Mouse (Mus musculus): ENCODE results near the gene Col26a1.
"Not testable (repeated sequence)": the region's sequence is repeated elsewhere in the genome, so short reads cannot be mapped to it uniquely, and the experiment has no call there.

Gene Col26a1

GRCm38 (mm10) chr5:136806379-136807056, 76.5 kb downstream of the Col26a1 start:
- no peak for DNase-seq

- DNase-seq: no peak
Measured at GRCm38 (mm10) chr5:136805019-136805418, 78.0 kb downstream of the Col26a1 start.

GRCm38 (mm10) chr5:136804246-136804645, 78.8 kb downstream of the Col26a1 start:
- DNase-seq: no peak

GRCm38 (mm10) chr5:136802732-136803131, 80.3 kb downstream of the Col26a1 start:
- no peak for DNase-seq

GRCm38 (mm10) chr5:136796917-136797316, 86.1 kb downstream of the Col26a1 start:
- no peak for DNase-seq

- no peak for DNase-seq
Measured at GRCm38 (mm10) chr5:136793807-136794206, 89.2 kb downstream of the Col26a1 start.

GRCm38 (mm10) chr5:136792541-136792940, 90.5 kb downstream of the Col26a1 start:
- no peak for DNase-seq

GRCm38 (mm10) chr5:136791204-136791603, 91.8 kb downstream of the Col26a1 start:
- DNase-seq: no peak

GRCm38 (mm10) chr5:136790570-136791196, 92.3 kb downstream of the Col26a1 start:
- peak; percentile 70 for DNase-seq

GRCm38 (mm10) chr5:136784531-136784930, 98.5 kb downstream of the Col26a1 start:
- DNase-seq: no peak

- no peak for DNase-seq
Measured at GRCm38 (mm10) chr5:136782600-136782999, 100.4 kb downstream of the Col26a1 start.

- DNase-seq: peak; percentile 9 to 10
Measured at GRCm38 (mm10) chr5:136780465-136780864, 102.5 kb downstream of the Col26a1 start.

GRCm38 (mm10) chr5:136779946-136780345, 103.1 kb downstream of the Col26a1 start:
- DNase-seq: no peak

GRCm38 (mm10) chr5:136775548-136775947, 107.5 kb downstream of the Col26a1 start:
- DNase-seq: no peak

- no peak for DNase-seq
Measured at GRCm38 (mm10) chr5:136773044-136774039, 109.7 kb downstream of the Col26a1 start.

GRCm38 (mm10) chr5:136771132-136771531, 111.9 kb downstream of the Col26a1 start:
- DNase-seq: no peak

GRCm38 (mm10) chr5:136767304-136767703, 115.7 kb downstream of the Col26a1 start:
- no peak for DNase-seq

- no peak for DNase-seq
Measured at GRCm38 (mm10) chr5:136764157-136764669, 118.8 kb downstream of the Col26a1 start.

- DNase-seq: no peak
Measured at GRCm38 (mm10) chr5:136760345-136760744, 122.7 kb downstream of the Col26a1 start.

GRCm38 (mm10) chr5:136759781-136760180, 123.2 kb downstream of the Col26a1 start:
- no peak for DNase-seq

GRCm38 (mm10) chr5:136755696-136756095, 127.3 kb downstream of the Col26a1 start:
- DNase-seq: peak in 1 of 2 experiments; percentile 22

GRCm38 (mm10) chr5:136754053-136754591, 128.9 kb downstream of the Col26a1 start:
- no peak for DNase-seq

- DNase-seq: not testable (repeated sequence)
Measured at GRCm38 (mm10) chr5:136753176-136753575, 129.8 kb downstream of the Col26a1 start.

Measured in thymus, adult 18-20 months (tissue).